Mouse (Mus musculus): ENCODE data around the gene Dok7. TPM values are rescaled to one million over a fixed set of nuclear protein-coding genes. Genes with fewer than 3 reads are reported as not detected.
A peak's percentile ranks its signal among the peaks of the same experiment; 100 is the strongest.

The Dok7 gene
- polyA plus RNA-seq, 1 experiment from 2014 or later = 0.06 TPM

GRCm38 (mm10) chr5:35019673-35020300 is 36.8 kb upstream of the Dok7 start:
- Histone ChIP-seq H3K9me3 (ENCODE audit: low read length) (no peaks in the 10 kb centered on the region), H3K4me3 (ENCODE audit: low read depth, low read length) (no peak overlapping the region), H3K27me3 (ENCODE audit: insufficient read depth, low read length) (no peaks in the 10 kb centered on the region), H3K36me3 (replicated peaks; ENCODE audit: insufficient read depth, low read length) (peaks cover 6% of the 10 kb centered on the region), H3K4me2 (ENCODE audit: low read depth, low read length) (no peak overlapping the region), H3K27ac (ENCODE audit: low read depth) (no peak overlapping the region), H3K9ac (replicated peaks) (no peak overlapping the region), H3K4me1 (ENCODE audit: insufficient read depth) (no peaks in the 10 kb centered on the region)
- ATAC-seq = no peak
- WGBS (ENCODE audit: insufficient replicate concordance) = 81% methylated on average over 9 of the region's 9 CpGs
- DNase-seq = no peak
- TF ChIP-seq CTCF (IDR thresholded peaks at IDR 0.05; ENCODE audit: low read depth) (no peak), EP300 (IDR thresholded peaks at IDR 0.05; ENCODE audit: low read depth) (no peak)

GRCm38 (mm10) chr5:35020410-35021241 is 35.9 kb upstream of the Dok7 start:
- 81% methylated on average over 9 of the region's 9 CpGs for WGBS (ENCODE audit: insufficient replicate concordance)
- Histone ChIP-seq H3K4me2 (ENCODE audit: low read depth, low read length) (no peak overlapping the region), H3K4me1 (ENCODE audit: insufficient read depth) (no peaks in the 10 kb centered on the region), H3K27me3 (ENCODE audit: insufficient read depth, low read length) (no peaks in the 10 kb centered on the region), H3K9ac (replicated peaks) (no peak overlapping the region), H3K9me3 (ENCODE audit: low read length) (no peaks in the 10 kb centered on the region), H3K27ac (ENCODE audit: low read depth) (no peak overlapping the region), H3K36me3 (replicated peaks; ENCODE audit: insufficient read depth, low read length) (peaks cover 6% of the 10 kb centered on the region), H3K4me3 (ENCODE audit: low read depth, low read length) (no peak overlapping the region)
- ATAC-seq (no peak; the same call in 1 of the 2 replicates), DNase-seq (no peak)
- TF ChIP-seq CTCF (IDR thresholded peaks at IDR 0.05; ENCODE audit: low read depth) = no peak
- no peak for TF ChIP-seq EP300 (IDR thresholded peaks at IDR 0.05; ENCODE audit: low read depth)

- 14% methylated on average over 2 of the region's 2 CpGs for WGBS (ENCODE audit: insufficient replicate concordance)
- H3K4me3 ChIP-seq (ENCODE audit: low read depth, low read length) = no peak overlapping the region
- ATAC-seq (peak; percentile 64), DNase-seq (peak; percentile 74)
- no peak overlapping the region for H3K9ac ChIP-seq (replicated peaks)
- H3K27ac ChIP-seq (ENCODE audit: low read depth) = no peak overlapping the region
- peak; percentile 87 for TF ChIP-seq CTCF (IDR thresholded peaks at IDR 0.05; ENCODE audit: low read depth)
- no peak for TF ChIP-seq EP300 (IDR thresholded peaks at IDR 0.05; ENCODE audit: low read depth)
- peaks cover 7% of the 10 kb centered on the region; the same call in 1 of the 2 replicates for H3K4me1 ChIP-seq (ENCODE audit: insufficient read depth)
- H3K9me3 ChIP-seq (ENCODE audit: low read length) = no peaks in the 10 kb centered on the region
- H3K4me2 ChIP-seq (ENCODE audit: low read depth, low read length) = no peak overlapping the region
- no peaks in the 10 kb centered on the region for H3K27me3 ChIP-seq (ENCODE audit: insufficient read depth, low read length)
- peaks cover 19% of the 10 kb centered on the region for H3K36me3 ChIP-seq (replicated peaks; ENCODE audit: insufficient read depth, low read length)
Measured at GRCm38 (mm10) chr5:35024975-35025374, 31.6 kb upstream of the Dok7 start.

- no peak for ATAC-seq
Measured at GRCm38 (mm10) chr5:35029303-35029702, 27.3 kb upstream of the Dok7 start.

GRCm38 (mm10) chr5:35029755-35030154 is 26.8 kb upstream of the Dok7 start:
- Histone ChIP-seq H3K9ac (replicated peaks) (no peak overlapping the region), H3K4me2 (ENCODE audit: low read depth, low read length) (no peak overlapping the region), H3K36me3 (replicated peaks; ENCODE audit: insufficient read depth, low read length) (peaks cover 21% of the 10 kb centered on the region), H3K4me1 (ENCODE audit: insufficient read depth) (peaks cover 8% of the 10 kb centered on the region), H3K4me3 (ENCODE audit: low read depth, low read length) (no peak overlapping the region), H3K27ac (ENCODE audit: low read depth) (0 out of 2 replicates have a peak overlapping the region, but pooled peaks have one; percentile 31), H3K9me3 (ENCODE audit: low read length) (no peaks in the 10 kb centered on the region), H3K27me3 (ENCODE audit: insufficient read depth, low read length) (no peaks in the 10 kb centered on the region)
- ATAC-seq (peak; percentile 65), DNase-seq (no peak)
- WGBS (ENCODE audit: insufficient replicate concordance) = 71% methylated on average over 5 of the region's 5 CpGs
- no peak for TF ChIP-seq EP300 (IDR thresholded peaks at IDR 0.05; ENCODE audit: low read depth)
- TF ChIP-seq CTCF (IDR thresholded peaks at IDR 0.05; ENCODE audit: low read depth) = no peak

More at GRCm38 (mm10) chr5:35029303-35029702, 27.3 kb upstream of the Dok7 start:
- Histone ChIP-seq H3K4me2 (ENCODE audit: low read depth, low read length) (no peak overlapping the region), H3K9ac (replicated peaks) (no peak overlapping the region), H3K4me3 (ENCODE audit: low read depth, low read length) (no peak overlapping the region), H3K9me3 (ENCODE audit: low read length) (no peaks in the 10 kb centered on the region), H3K36me3 (replicated peaks; ENCODE audit: insufficient read depth, low read length) (peaks cover 21% of the 10 kb centered on the region), H3K4me1 (ENCODE audit: insufficient read depth) (peaks cover 7% of the 10 kb centered on the region; the same call in 1 of the 2 replicates), H3K27me3 (ENCODE audit: insufficient read depth, low read length) (no peaks in the 10 kb centered on the region), H3K27ac (ENCODE audit: low read depth) (0 out of 2 replicates have a peak overlapping the region, but pooled peaks have one; percentile 31)
- WGBS (ENCODE audit: insufficient replicate concordance) = 91% methylated on average over 1 of the region's 1 CpGs
- no peak for TF ChIP-seq CTCF (IDR thresholded peaks at IDR 0.05; ENCODE audit: low read depth)
- no peak for TF ChIP-seq EP300 (IDR thresholded peaks at IDR 0.05; ENCODE audit: low read depth)
- no peak for DNase-seq

- peaks cover 5% of the 10 kb centered on the region; the same call in 1 of the 2 replicates for H3K36me3 ChIP-seq (replicated peaks; ENCODE audit: insufficient read depth, low read length)
- 0 out of 2 replicates have a peak, but pooled peaks have one; percentile 22 for ATAC-seq
Measured at GRCm38 (mm10) chr5:35033068-35033467, 23.5 kb upstream of the Dok7 start.

More at GRCm38 (mm10) chr5:35033068-35033467, 23.5 kb upstream of the Dok7 start:
- WGBS (ENCODE audit: insufficient replicate concordance) = 66% methylated on average over 5 of the region's 5 CpGs
- Histone ChIP-seq H3K9ac (replicated peaks) (no peak overlapping the region), H3K4me2 (ENCODE audit: low read depth, low read length) (no peak overlapping the region), H3K27ac (ENCODE audit: low read depth) (no peak overlapping the region), H3K27me3 (ENCODE audit: insufficient read depth, low read length) (no peaks in the 10 kb centered on the region), H3K9me3 (ENCODE audit: low read length) (no peaks in the 10 kb centered on the region), H3K4me3 (ENCODE audit: low read depth, low read length) (no peak overlapping the region), H3K4me1 (ENCODE audit: insufficient read depth) (peaks cover 19% of the 10 kb centered on the region)
- peak; percentile 61 for DNase-seq
- TF ChIP-seq EP300 (IDR thresholded peaks at IDR 0.05; ENCODE audit: low read depth) = no peak
- TF ChIP-seq CTCF (IDR thresholded peaks at IDR 0.05; ENCODE audit: low read depth) = peak; percentile 74

Data from liver, postnatal 0 days (tissue).